Mouse (Mus musculus) ES-Bruce4 (cell line): ENCODE measurements around the gene Dpep1. TPM values are rescaled to one million over a fixed set of nuclear protein-coding genes. Genes with fewer than 3 reads are reported as not detected.
A peak's percentile ranks its signal among the peaks of the same experiment; 100 is the strongest.
"Not testable (repeated sequence)": the region's sequence is repeated elsewhere in the genome, so short reads cannot be mapped to it uniquely, and the experiment has no call there.

Experiments used
- H3K27ac ChIP-seq: 2 replicates; pipeline ENCODE4 v1.5.1; 2012; ENCODE audit warnings: low read length, inconsistent platforms; ENCODE audit not compliant: insufficient read depth
- H3K27me3 ChIP-seq: 2 replicates; pipeline ENCODE4 v1.6.1; 2012; ENCODE audit warnings: mild to moderate bottlenecking, low read length, inconsistent platforms; ENCODE audit not compliant: control insufficient read depth, poor library complexity, insufficient read depth, severe bottlenecking
- H3K36me3 ChIP-seq: 2 replicates; pipeline ENCODE4 v1.6.1; 2012; ENCODE audit warnings: inconsistent platforms, mild to moderate bottlenecking, low read length, moderate library complexity; ENCODE audit not compliant: control insufficient read depth, poor library complexity, insufficient read depth, severe bottlenecking
- H3K4me1 ChIP-seq: one replicate; pipeline ENCODE4 v1.8.1; 2011; ENCODE audit warnings: low read length; ENCODE audit not compliant: control insufficient read depth, insufficient read depth
- H3K4me3 ChIP-seq: 2 replicates; pipeline ENCODE4 v1.5.1; 2011; ENCODE audit warnings: low read depth, mild to moderate bottlenecking, low read length
- H3K9ac ChIP-seq: 2 replicates; pipeline ENCODE4 v1.6.1; 2012; ENCODE audit warnings: low read depth, mild to moderate bottlenecking, inconsistent platforms; ENCODE audit not compliant: poor library complexity, severe bottlenecking
- H3K9me3 ChIP-seq: replicated peaks from 2 replicates; pipeline ENCODE4 v1.6.1; 2012; ENCODE audit warnings: mild to moderate bottlenecking, low read length, inconsistent platforms; ENCODE audit not compliant: control insufficient read depth, poor library complexity, insufficient read depth, severe bottlenecking
- CTCF ChIP-seq: IDR thresholded peaks from one replicate; pipeline ENCODE4 v1.8.1; 2011; ENCODE audit warnings: low read depth, low read length
- EP300 ChIP-seq: IDR thresholded peaks from 2 replicates; pipeline ENCODE4 v1.6.1; 2011; ENCODE audit warnings: low read depth, low read length; ENCODE audit not compliant: insufficient read depth
- POLR2A ChIP-seq: IDR thresholded peaks from one replicate; pipeline ENCODE4 v1.8.1; 2011; ENCODE audit warnings: low read length; ENCODE audit not compliant: insufficient read depth
- polyA plus RNA-seq: library from polyadenylated mRNA; stranded (reverse); fragments of >200 nt; gene quantifications from 2 replicates; pipeline ENCODE4 v1.2.4, GENCODE M21; 2011; ENCODE audit warnings: low read depth; ENCODE audit not compliant: missing spikeins, insufficient read depth, insufficient read length

Gene Dpep1
- polyA plus RNA-seq, 1 experiment = not detected

DNA sequence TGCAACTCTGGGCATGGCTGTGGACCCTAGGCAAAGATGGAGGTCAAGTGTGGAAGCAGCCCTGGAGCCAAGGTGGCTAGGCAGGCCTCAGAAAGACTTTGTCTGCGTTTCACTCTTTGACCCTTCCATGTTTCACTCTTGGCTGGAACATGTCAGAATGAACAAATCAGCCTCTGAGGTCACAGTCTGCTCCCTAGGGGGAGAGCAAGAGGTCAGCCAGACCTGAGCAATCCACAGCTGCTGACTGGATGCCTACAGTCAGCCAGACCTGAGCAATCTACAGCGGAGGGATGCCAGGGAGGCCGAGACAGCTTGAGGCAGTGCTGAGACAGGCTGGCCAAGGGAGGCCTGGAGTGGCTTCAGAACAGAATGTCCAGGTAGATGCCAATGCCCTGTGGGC is 4.7 kb upstream of the Dpep1 start:
- no peak for TF ChIP-seq POLR2A
- no peak for TF ChIP-seq EP300
- TF ChIP-seq CTCF = no peak
- H3K27ac ChIP-seq = no peak overlapping the region
- no peak overlapping the region for H3K4me3 ChIP-seq
- no peak overlapping the region for H3K9ac ChIP-seq
- no peaks in the 10 kb centered on the region for H3K27me3 ChIP-seq
- peaks cover 29% of the 10 kb centered on the region for H3K9me3 ChIP-seq
- no peaks in the 10 kb centered on the region for H3K4me1 ChIP-seq
- no peaks in the 10 kb centered on the region for H3K36me3 ChIP-seq

DNA sequence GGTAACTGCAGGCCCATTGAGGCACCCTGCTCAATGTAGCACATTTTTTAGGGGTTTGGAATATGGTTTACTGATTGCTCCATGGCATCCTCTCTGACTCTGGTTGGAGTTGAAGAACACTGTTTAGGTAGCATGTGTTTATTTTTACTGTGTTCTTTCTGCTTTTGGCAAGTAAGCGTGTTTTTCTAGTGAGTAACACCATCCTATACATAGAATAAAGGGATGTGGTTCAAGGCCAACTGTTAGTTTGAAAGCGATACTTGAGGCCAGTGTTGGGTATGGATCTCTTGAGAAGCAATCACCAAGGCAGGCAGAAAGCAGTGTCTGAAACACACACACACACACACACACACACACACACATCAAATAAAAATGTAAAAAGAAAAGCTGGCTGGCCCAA is 2.0 kb downstream of the Dpep1 start:
- no peak for TF ChIP-seq CTCF
- no peak for TF ChIP-seq EP300
- no peak for TF ChIP-seq POLR2A
- peaks cover 3% of the 10 kb centered on the region for H3K4me1 ChIP-seq
- no peak overlapping the region for H3K9ac ChIP-seq
- no peaks in the 10 kb centered on the region for H3K27me3 ChIP-seq
- no peaks in the 10 kb centered on the region for H3K36me3 ChIP-seq
- no peaks in the 10 kb centered on the region for H3K9me3 ChIP-seq
- H3K4me3 ChIP-seq = no peak overlapping the region
- H3K27ac ChIP-seq = no peak overlapping the region

DNA sequence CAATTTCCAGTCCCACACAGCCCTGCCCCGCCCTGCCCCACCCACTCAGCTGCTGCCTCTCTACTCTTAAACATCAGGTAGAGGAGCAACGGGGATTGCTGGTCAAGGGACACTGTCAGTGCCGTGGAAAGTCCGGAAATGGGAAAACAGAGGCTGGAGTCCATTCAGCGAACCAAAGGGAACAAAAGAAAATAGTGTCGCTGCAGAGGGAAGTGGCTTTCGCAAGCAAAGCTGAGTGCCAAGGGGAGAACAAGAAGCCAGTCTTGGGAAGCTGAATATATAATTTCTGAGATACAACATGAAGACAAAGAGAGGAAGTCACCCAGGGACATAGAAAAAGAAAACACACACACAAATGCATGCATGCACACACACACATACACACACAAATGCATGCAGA is 2.8 kb downstream of the Dpep1 start:
- Histone ChIP-seq H3K4me1 (peaks cover 3% of the 10 kb centered on the region), H3K27me3 (no peaks in the 10 kb centered on the region), H3K4me3 (no peak overlapping the region), H3K27ac (no peak overlapping the region), H3K9me3 (no peaks in the 10 kb centered on the region), H3K9ac (no peak overlapping the region), H3K36me3 (no peaks in the 10 kb centered on the region)
- TF ChIP-seq EP300 (no peak), POLR2A (no peak), CTCF (no peak)

DNA sequence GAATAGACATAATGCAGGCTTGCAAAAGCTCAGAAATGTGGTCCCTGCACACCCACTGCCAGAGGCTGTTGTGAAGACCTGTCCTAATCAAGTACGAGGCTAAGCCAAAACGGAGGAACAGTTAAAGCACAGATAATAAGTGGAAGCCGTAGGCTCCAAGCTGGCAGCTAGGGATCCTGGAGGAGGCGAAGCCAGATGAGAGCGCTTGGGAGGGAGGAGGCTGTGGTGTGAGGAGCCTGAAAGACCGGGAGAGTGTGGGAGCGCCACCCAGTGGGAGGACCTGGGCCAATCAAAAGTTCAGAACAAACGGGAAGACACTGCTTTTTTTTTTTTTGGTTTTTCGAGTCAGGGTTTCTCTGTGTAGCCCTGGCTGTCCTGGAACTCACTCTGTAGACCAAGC is 4.6 kb downstream of the Dpep1 start:
- H3K4me3 ChIP-seq = peak overlapping the region; percentile 40
- H3K9me3 ChIP-seq = no peaks in the 10 kb centered on the region
- peak overlapping the region; percentile 28; the same call in 1 of the 2 replicates for H3K9ac ChIP-seq
- no peak overlapping the region for H3K27ac ChIP-seq
- TF ChIP-seq EP300 = no peak
- peak; percentile 71 for TF ChIP-seq CTCF
- H3K4me1 ChIP-seq = peaks cover 5% of the 10 kb centered on the region
- no peaks in the 10 kb centered on the region for H3K27me3 ChIP-seq
- no peaks in the 10 kb centered on the region for H3K36me3 ChIP-seq

DNA sequence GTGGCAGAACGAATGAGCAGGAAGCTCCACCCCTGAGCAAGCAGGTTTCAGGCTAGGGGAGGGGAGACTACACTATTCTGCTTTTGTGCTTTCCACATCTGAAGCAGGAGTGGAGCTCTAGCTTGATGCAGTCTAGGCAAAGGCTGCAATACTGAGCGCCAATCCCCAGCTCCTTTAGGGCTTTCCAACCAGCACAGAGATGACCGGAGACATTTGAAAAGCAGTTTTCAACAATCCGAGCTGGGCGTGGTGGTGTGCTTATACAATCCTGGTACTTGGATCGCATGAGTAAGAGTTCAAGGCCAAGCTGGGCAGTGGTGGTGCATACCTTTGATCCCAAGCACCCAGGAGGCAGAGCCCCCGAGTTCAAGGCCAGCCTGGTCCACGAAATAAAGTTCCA is 5.9 kb downstream of the Dpep1 start:
- Histone ChIP-seq H3K27ac (peak overlapping the region; percentile 83), H3K36me3 (no peaks in the 10 kb centered on the region), H3K4me3 (peak overlapping the region; percentile 32), H3K9ac (no peak overlapping the region), H3K9me3 (no peaks in the 10 kb centered on the region), H3K4me1 (peaks cover 5% of the 10 kb centered on the region), H3K27me3 (no peaks in the 10 kb centered on the region)
- no peak for TF ChIP-seq CTCF
- TF ChIP-seq EP300 = no peak
- TF ChIP-seq POLR2A = no peak

DNA sequence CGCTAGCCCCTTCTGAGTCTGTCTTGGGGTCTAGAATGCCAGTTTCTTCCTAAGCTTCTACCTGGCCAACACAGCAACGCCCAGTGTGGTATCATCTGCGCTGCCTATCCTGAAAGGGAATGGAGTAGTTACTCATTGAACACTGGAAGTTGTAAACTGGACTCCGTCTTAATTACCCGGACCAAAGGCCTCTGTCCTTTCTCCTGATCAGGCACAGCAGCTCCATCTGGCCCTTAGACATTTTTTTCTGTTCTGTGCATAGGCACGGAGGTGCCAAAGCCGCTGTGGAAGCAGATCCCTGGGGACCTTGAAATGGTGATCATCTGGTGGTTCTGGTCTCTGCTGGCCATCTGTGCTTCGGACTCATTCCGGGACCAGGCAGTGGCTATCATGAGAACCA is 7.7 kb downstream of the Dpep1 start:
- H3K4me1 ChIP-seq = peaks cover 3% of the 10 kb centered on the region
- no peak overlapping the region for H3K4me3 ChIP-seq
- H3K9me3 ChIP-seq = no peaks in the 10 kb centered on the region
- H3K27me3 ChIP-seq = no peaks in the 10 kb centered on the region
- no peaks in the 10 kb centered on the region for H3K36me3 ChIP-seq
- no peak overlapping the region for H3K27ac ChIP-seq
- TF ChIP-seq EP300 (no peak), POLR2A (no peak), CTCF (no peak)
- no peak overlapping the region for H3K9ac ChIP-seq

DNA sequence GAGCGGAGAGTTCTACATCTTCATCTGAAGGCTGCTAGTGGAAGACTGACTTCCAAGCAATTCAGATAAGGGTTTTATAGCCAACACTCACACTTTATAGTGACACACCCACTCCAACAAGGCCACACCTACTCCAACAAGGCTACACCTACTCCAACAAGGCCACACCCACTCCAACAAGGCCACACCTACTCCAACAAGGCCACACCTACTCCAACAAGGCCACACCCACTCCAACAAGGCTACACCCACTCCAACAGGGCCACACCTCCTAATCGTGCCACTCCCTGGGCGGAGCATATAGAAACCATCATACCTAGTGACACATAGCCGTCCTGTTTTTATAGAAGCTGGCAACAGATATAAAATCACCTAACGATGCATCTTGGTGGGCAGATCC is 11.0 kb downstream of the Dpep1 start:
- not testable (repeated sequence) for H3K4me1 ChIP-seq, H3K4me3 ChIP-seq, H3K9me3 ChIP-seq, H3K9ac ChIP-seq, H3K36me3 ChIP-seq, H3K27me3 ChIP-seq, H3K27ac ChIP-seq
